Mouse (Mus musculus): ENCODE results near the gene Zfp524. TPM values are rescaled to one million over a fixed set of nuclear protein-coding genes. Genes with fewer than 3 reads are reported as not detected.

The Zfp524 gene
- polyA plus RNA-seq, 1 experiment from 2014 or later = 9.6 TPM

DNA sequence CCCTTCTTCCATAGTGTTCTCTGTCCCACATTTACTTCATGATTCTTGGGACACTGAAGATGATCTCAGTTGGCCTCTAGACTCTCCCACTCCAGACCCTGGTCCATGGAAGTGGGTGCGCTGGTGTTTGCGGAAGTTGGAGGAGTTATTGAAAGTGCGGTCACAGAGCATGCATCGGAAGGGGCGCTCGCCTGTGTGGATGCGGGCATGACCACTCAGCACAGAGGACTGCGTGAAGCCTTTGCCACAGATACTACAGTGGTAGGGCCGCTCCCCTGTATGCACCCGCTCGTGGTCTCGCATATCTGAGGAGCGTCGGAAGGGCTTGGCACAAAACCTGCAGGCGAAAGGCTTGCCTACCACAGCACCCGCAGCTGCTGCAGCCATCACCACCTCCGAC lies 21.4 kb downstream of the Zfp524 start:
- Histone ChIP-seq H3K4me2 (ENCODE audit: low read depth, severe bottlenecking) (no peak overlapping the region), H3K9ac (ENCODE audit: low read length) (no peak overlapping the region), H3K4me3 (ENCODE audit: low read depth, low read length) (no peak overlapping the region), H3K27ac (replicated peaks; ENCODE audit: low read depth, low read length) (no peak overlapping the region), H3K27me3 (ENCODE audit: control insufficient read depth, insufficient read depth, low read length) (no peaks in the 10 kb centered on the region), H3K9me3 (ENCODE audit: control insufficient read depth, low read length) (peaks cover 26% of the 10 kb centered on the region), H3K36me3 (ENCODE audit: control insufficient read depth, insufficient read depth, low read length) (peaks cover 38% of the 10 kb centered on the region), H3K4me1 (ENCODE audit: control insufficient read depth, insufficient read depth, low read length) (no peaks in the 10 kb centered on the region)
- no peak for ATAC-seq (ENCODE audit: insufficient number of reproducible peaks, low FRiP score, low TSS enrichment, low read depth)
- WGBS = 96% methylated on average over 17 of the region's 17 CpGs
- no peak for DNase-seq (ENCODE audit: low spot score)

DNA sequence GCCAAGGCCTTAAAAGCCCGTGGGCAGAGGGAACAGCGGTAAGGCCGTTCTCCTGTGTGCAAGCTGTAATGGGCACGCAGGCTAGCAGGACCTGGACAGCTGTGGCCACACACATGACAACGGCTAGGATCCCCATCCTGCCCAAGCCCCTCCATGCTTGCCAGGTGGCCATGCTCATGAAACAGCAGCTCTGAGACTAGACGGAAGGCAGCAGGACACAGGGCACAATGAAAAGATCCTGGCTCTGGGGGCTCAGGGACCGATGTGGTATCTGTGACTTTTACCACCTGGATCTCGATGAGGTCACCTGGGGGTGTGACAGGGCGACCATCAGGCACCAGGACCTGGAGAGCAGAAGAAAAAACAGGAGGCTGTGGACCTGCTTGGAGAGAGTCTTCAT lies 21.9 kb downstream of the Zfp524 start:
- WGBS = 91% methylated on average over 9 of the region's 9 CpGs
- Histone ChIP-seq H3K4me1 (ENCODE audit: control insufficient read depth, insufficient read depth, low read length) (no peaks in the 10 kb centered on the region), H3K36me3 (ENCODE audit: control insufficient read depth, insufficient read depth, low read length) (peaks cover 33% of the 10 kb centered on the region), H3K4me2 (ENCODE audit: low read depth, severe bottlenecking) (no peak overlapping the region), H3K4me3 (ENCODE audit: low read depth, low read length) (no peak overlapping the region), H3K27ac (replicated peaks; ENCODE audit: low read depth, low read length) (no peak overlapping the region), H3K9ac (ENCODE audit: low read length) (no peak overlapping the region), H3K27me3 (ENCODE audit: control insufficient read depth, insufficient read depth, low read length) (no peaks in the 10 kb centered on the region), H3K9me3 (ENCODE audit: control insufficient read depth, low read length) (peaks cover 21% of the 10 kb centered on the region)
- DNase-seq (ENCODE audit: low spot score) (no peak), ATAC-seq (ENCODE audit: insufficient number of reproducible peaks, low FRiP score, low TSS enrichment, low read depth) (no peak)

GRCm38 (mm10) chr7:5037026-5037425 lies 22.8 kb downstream of the Zfp524 start:
- Histone ChIP-seq H3K4me2 (ENCODE audit: low read depth, severe bottlenecking) (no peak overlapping the region), H3K27me3 (ENCODE audit: control insufficient read depth, insufficient read depth, low read length) (no peaks in the 10 kb centered on the region), H3K36me3 (ENCODE audit: control insufficient read depth, insufficient read depth, low read length) (peaks cover 24% of the 10 kb centered on the region), H3K4me1 (ENCODE audit: control insufficient read depth, insufficient read depth, low read length) (no peaks in the 10 kb centered on the region), H3K9me3 (ENCODE audit: control insufficient read depth, low read length) (peaks cover 12% of the 10 kb centered on the region; the same call in 1 of the 2 replicates), H3K27ac (replicated peaks; ENCODE audit: low read depth, low read length) (no peak overlapping the region), H3K4me3 (ENCODE audit: low read depth, low read length) (no peak overlapping the region), H3K9ac (ENCODE audit: low read length) (no peak overlapping the region)
- DNase-seq (ENCODE audit: low spot score) (no peak), ATAC-seq (ENCODE audit: insufficient number of reproducible peaks, low FRiP score, low TSS enrichment, low read depth) (no peak)
- WGBS = 91% methylated on average over 7 of the region's 7 CpGs

- peaks cover 19% of the 10 kb centered on the region for H3K36me3 ChIP-seq (ENCODE audit: control insufficient read depth, insufficient read depth, low read length)
- H3K27me3 ChIP-seq (ENCODE audit: control insufficient read depth, insufficient read depth, low read length) = no peaks in the 10 kb centered on the region
- H3K4me3 ChIP-seq (ENCODE audit: low read depth, low read length) = no peak overlapping the region; the same call in 1 of the 2 replicates
- peak overlapping the region; percentile 48 for H3K4me2 ChIP-seq (ENCODE audit: low read depth, severe bottlenecking)
- no peak overlapping the region for H3K9ac ChIP-seq (ENCODE audit: low read length)
- DNase-seq (ENCODE audit: low spot score) = no peak
- no peak overlapping the region for H3K27ac ChIP-seq (replicated peaks; ENCODE audit: low read depth, low read length)
- WGBS = 89% methylated on average over 8 of the region's 8 CpGs
- no peaks in the 10 kb centered on the region for H3K4me1 ChIP-seq (ENCODE audit: control insufficient read depth, insufficient read depth, low read length)
- peaks cover 8% of the 10 kb centered on the region; the same call in 1 of the 2 replicates for H3K9me3 ChIP-seq (ENCODE audit: control insufficient read depth, low read length)
- no peak for ATAC-seq (ENCODE audit: insufficient number of reproducible peaks, low FRiP score, low TSS enrichment, low read depth)
These were observed 23.3 kb downstream of the Zfp524 start for GRCm38 (mm10) chr7:5037467-5037866.

- no peaks in the 10 kb centered on the region for H3K27me3 ChIP-seq (ENCODE audit: control insufficient read depth, insufficient read depth, low read length)
- peak within 1 kb of the TSS; percentile 48 for H3K4me2 ChIP-seq (ENCODE audit: low read depth, severe bottlenecking)
- under 1% methylated on average over 48 of the region's 48 CpGs for WGBS
- peak within 1 kb of the TSS; percentile 66 for H3K9ac ChIP-seq (ENCODE audit: low read length)
- peak; percentile 94 for ATAC-seq (ENCODE audit: insufficient number of reproducible peaks, low FRiP score, low TSS enrichment, low read depth)
- H3K4me1 ChIP-seq (ENCODE audit: control insufficient read depth, insufficient read depth, low read length) = no peaks in the 10 kb centered on the region
- peak within 1 kb of the TSS; percentile 81 for H3K27ac ChIP-seq (replicated peaks; ENCODE audit: low read depth, low read length)
- H3K4me3 ChIP-seq (ENCODE audit: low read depth, low read length) = peak within 1 kb of the TSS; percentile 55
- H3K36me3 ChIP-seq (ENCODE audit: control insufficient read depth, insufficient read depth, low read length) = peaks cover 12% of the 10 kb centered on the region
- peaks cover 3% of the 10 kb centered on the region; the same call in 1 of the 2 replicates for H3K9me3 ChIP-seq (ENCODE audit: control insufficient read depth, low read length)
- DNase-seq (ENCODE audit: low spot score) = peak; percentile 93
These were observed 24.0 kb downstream of the Zfp524 start, which contains the start of gene Zfp784 for GRCm38 (mm10) chr7:5038109-5038732. TSS of gene Zfp784 (minus strand) at chr7:5038446.

- WGBS = 45% methylated on average over 5 of the region's 5 CpGs
- H3K4me2 ChIP-seq (ENCODE audit: low read depth, severe bottlenecking) = peak overlapping the region; percentile 48
- no peak overlapping the region for H3K27ac ChIP-seq (replicated peaks; ENCODE audit: low read depth, low read length)
- H3K4me1 ChIP-seq (ENCODE audit: control insufficient read depth, insufficient read depth, low read length) = no peaks in the 10 kb centered on the region
- no peaks in the 10 kb centered on the region for H3K27me3 ChIP-seq (ENCODE audit: control insufficient read depth, insufficient read depth, low read length)
- H3K9me3 ChIP-seq (ENCODE audit: control insufficient read depth, low read length) = peaks cover 3% of the 10 kb centered on the region; the same call in 1 of the 2 replicates
- peak overlapping the region; percentile 66; the same call in 1 of the 2 replicates for H3K9ac ChIP-seq (ENCODE audit: low read length)
- H3K36me3 ChIP-seq (ENCODE audit: control insufficient read depth, insufficient read depth, low read length) = peaks cover 5% of the 10 kb centered on the region
- peak overlapping the region; percentile 55 for H3K4me3 ChIP-seq (ENCODE audit: low read depth, low read length)
- DNase-seq (ENCODE audit: low spot score) (no peak), ATAC-seq (ENCODE audit: insufficient number of reproducible peaks, low FRiP score, low TSS enrichment, low read depth) (no peak)
These were observed 24.7 kb downstream of the Zfp524 start for GRCm38 (mm10) chr7:5038940-5039339.

DNA sequence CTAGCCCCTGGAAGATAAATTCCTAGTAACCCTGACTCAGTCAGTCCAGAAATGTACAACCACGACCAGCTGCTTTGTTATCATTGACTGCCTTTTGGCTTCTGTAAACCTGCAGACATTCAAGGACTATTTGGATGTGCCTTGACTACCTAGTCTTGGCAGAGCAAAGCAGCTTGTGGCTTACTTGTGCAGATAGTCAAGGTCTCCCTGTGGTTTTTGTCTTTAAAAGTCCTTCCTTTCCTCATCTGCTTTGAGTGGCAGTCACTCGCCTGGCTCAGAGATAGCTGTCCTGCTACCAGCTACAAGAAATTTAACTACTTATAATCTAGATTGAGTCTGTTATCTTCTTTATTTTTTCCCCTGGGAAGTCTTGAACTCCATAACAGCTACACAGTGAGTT lies 30.8 kb downstream of the Zfp524 start:
- no peaks in the 10 kb centered on the region for H3K36me3 ChIP-seq (ENCODE audit: control insufficient read depth, insufficient read depth, low read length)
- H3K9ac ChIP-seq (ENCODE audit: low read length) = no peak overlapping the region
- H3K27ac ChIP-seq (replicated peaks; ENCODE audit: low read depth, low read length) = no peak overlapping the region
- 83% methylated on average over 2 of the region's 2 CpGs for whole genome bisulfite sequencing
- no peaks in the 10 kb centered on the region for H3K9me3 ChIP-seq (ENCODE audit: control insufficient read depth, low read length)
- H3K4me3 ChIP-seq (ENCODE audit: low read depth, low read length) = no peak overlapping the region
- no peak for ATAC-seq (ENCODE audit: insufficient number of reproducible peaks, low FRiP score, low TSS enrichment, low read depth)
- H3K4me2 ChIP-seq (ENCODE audit: low read depth, severe bottlenecking) = no peak overlapping the region
- H3K4me1 ChIP-seq (ENCODE audit: control insufficient read depth, insufficient read depth, low read length) = no peaks in the 10 kb centered on the region
- H3K27me3 ChIP-seq (ENCODE audit: control insufficient read depth, insufficient read depth, low read length) = no peaks in the 10 kb centered on the region
- DNase-seq (ENCODE audit: low spot score) = no peak

DNA sequence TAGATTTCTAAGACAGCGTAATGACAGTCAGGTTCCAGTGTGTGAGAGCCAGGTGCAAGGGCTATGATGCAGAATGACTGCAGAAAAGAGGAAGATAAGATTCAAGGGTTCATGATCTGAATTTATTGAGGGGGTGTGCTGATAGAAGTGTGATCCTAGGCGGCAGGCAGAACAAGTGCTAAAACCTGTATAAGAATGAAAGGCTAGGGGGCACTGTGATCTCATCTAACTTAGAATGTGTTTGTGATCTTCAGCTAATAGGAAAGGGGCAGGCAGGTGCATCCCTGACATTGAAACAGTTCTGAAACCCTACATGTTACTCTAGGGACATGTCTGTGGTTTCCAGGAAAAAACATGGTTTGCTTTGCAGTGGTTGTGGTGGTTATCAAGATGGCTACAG lies 31.9 kb downstream of the Zfp524 start:
- H3K9ac ChIP-seq (ENCODE audit: low read length) = no peak overlapping the region
- no peak for DNase-seq (ENCODE audit: low spot score)

DNA sequence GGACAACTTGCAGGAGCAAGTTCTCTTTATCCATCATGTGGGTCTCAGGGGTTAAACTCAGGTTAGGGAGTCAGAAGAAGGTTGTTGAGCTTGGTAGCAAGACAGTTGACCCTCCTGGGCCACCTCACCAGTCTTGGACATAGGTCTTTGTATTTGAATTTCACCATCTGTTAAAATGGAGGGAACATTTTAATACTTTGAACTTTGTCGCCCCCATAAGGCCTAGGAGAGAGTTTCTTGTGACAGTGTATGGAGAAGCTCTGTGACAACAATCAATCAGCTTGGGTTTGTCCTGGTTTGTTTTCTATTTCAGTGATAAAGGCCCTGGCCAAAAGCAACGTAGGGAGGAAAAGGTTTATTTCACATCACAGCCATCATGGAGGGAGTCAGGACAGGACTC lies 33.1 kb downstream of the Zfp524 start:
- Histone ChIP-seq H3K9me3 (ENCODE audit: control insufficient read depth, low read length) (no peaks in the 10 kb centered on the region), H3K27me3 (ENCODE audit: control insufficient read depth, insufficient read depth, low read length) (peaks cover 6% of the 10 kb centered on the region), H3K36me3 (ENCODE audit: control insufficient read depth, insufficient read depth, low read length) (no peaks in the 10 kb centered on the region), H3K27ac (replicated peaks; ENCODE audit: low read depth, low read length) (no peak overlapping the region), H3K9ac (ENCODE audit: low read length) (no peak overlapping the region), H3K4me2 (ENCODE audit: low read depth, severe bottlenecking) (no peak overlapping the region), H3K4me3 (ENCODE audit: low read depth, low read length) (no peak overlapping the region), H3K4me1 (ENCODE audit: control insufficient read depth, insufficient read depth, low read length) (peaks cover 3% of the 10 kb centered on the region)
- ATAC-seq (ENCODE audit: insufficient number of reproducible peaks, low FRiP score, low TSS enrichment, low read depth) = no peak
- WGBS = 37% methylated on average over 2 of the region's 2 CpGs
- no peak for DNase-seq (ENCODE audit: low spot score)

More for the DNA sequence above, 31.9 kb downstream of the Zfp524 start:
- ATAC-seq (ENCODE audit: insufficient number of reproducible peaks, low FRiP score, low TSS enrichment, low read depth) = no peak
- H3K4me3 ChIP-seq (ENCODE audit: low read depth, low read length) = no peak overlapping the region
- H3K9me3 ChIP-seq (ENCODE audit: control insufficient read depth, low read length) = no peaks in the 10 kb centered on the region
- no peak overlapping the region for H3K4me2 ChIP-seq (ENCODE audit: low read depth, severe bottlenecking)
- H3K4me1 ChIP-seq (ENCODE audit: control insufficient read depth, insufficient read depth, low read length) = no peaks in the 10 kb centered on the region
- H3K36me3 ChIP-seq (ENCODE audit: control insufficient read depth, insufficient read depth, low read length) = no peaks in the 10 kb centered on the region
- 65% methylated on average over 2 of the region's 2 CpGs for WGBS
- no peak overlapping the region for H3K27ac ChIP-seq (replicated peaks; ENCODE audit: low read depth, low read length)
- H3K27me3 ChIP-seq (ENCODE audit: control insufficient read depth, insufficient read depth, low read length) = no peaks in the 10 kb centered on the region

All from limb, embryonic 11.5 days (tissue).